Mouse (Mus musculus): ENCODE measurements around the gene Myh14. TPM values are rescaled to one million over a fixed set of nuclear protein-coding genes. Genes with fewer than 3 reads are reported as not detected.

Myh14 gene
- polyA plus RNA-seq, 1 experiment from 2014 or later, result 2.1 TPM

- 50% methylated on average over 8 of the region's 8 CpGs for WGBS
- Histone ChIP-seq H3K27ac (replicated peaks; ENCODE audit: low read depth, low read length) (no peak overlapping the region), H3K9me3 (replicated peaks; ENCODE audit: control insufficient read depth, low read length) (no peaks in the 10 kb centered on the region), H3K4me3 (ENCODE audit: low read depth, low read length) (no peak overlapping the region), H3K4me1 (ENCODE audit: control insufficient read depth, insufficient read depth, low read length) (no peaks in the 10 kb centered on the region), H3K4me2 (ENCODE audit: low read depth, low read length) (no peak overlapping the region), H3K9ac (replicated peaks; ENCODE audit: low read length) (no peak overlapping the region), H3K36me3 (replicated peaks; ENCODE audit: control insufficient read depth, insufficient read depth, low read depth, low read length) (no peaks in the 10 kb centered on the region), H3K27me3 (ENCODE audit: control insufficient read depth, insufficient read depth, low read length) (no peaks in the 10 kb centered on the region)
- no peak for ATAC-seq (replicated peaks; ENCODE audit: insufficient number of reproducible peaks, low FRiP score, low TSS enrichment, low read depth)
- DNase-seq (ENCODE audit: low spot score), result peak; percentile 23
These were observed 16.9 kb downstream of the Myh14 start for GRCm38 (mm10) chr7:44653773-44654172.

DNA sequence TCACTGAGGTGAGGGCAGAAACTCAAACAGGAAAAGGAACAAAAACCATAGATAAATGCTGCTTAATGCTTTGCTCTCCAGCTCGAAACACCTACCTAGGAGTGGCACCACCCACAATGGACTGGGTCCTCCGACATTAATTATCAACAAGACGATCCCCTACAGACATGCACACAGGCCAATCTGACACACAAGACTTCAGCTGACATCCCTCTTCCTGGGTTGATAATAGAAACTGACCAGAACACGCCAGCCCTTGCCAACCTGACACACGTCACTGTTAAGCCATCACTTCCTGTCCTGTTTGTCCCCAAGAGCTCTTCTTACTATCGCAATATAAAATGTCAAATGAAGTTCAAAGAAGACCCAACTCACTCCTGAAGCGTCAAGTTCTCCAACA lies 19.2 kb downstream of the Myh14 start:
- ATAC-seq (replicated peaks; ENCODE audit: insufficient number of reproducible peaks, low FRiP score, low TSS enrichment, low read depth), result no peak
- no peaks in the 10 kb centered on the region for H3K27me3 ChIP-seq (ENCODE audit: control insufficient read depth, insufficient read depth, low read length)
- no peaks in the 10 kb centered on the region for H3K9me3 ChIP-seq (replicated peaks; ENCODE audit: control insufficient read depth, low read length)
- H3K4me1 ChIP-seq (ENCODE audit: control insufficient read depth, insufficient read depth, low read length), result no peaks in the 10 kb centered on the region
- no peak overlapping the region for H3K4me3 ChIP-seq (ENCODE audit: low read depth, low read length)
- no peak overlapping the region for H3K4me2 ChIP-seq (ENCODE audit: low read depth, low read length)
- no peak overlapping the region for H3K9ac ChIP-seq (replicated peaks; ENCODE audit: low read length)
- DNase-seq (ENCODE audit: low spot score), result no peak
- H3K27ac ChIP-seq (replicated peaks; ENCODE audit: low read depth, low read length), result no peak overlapping the region
- no peaks in the 10 kb centered on the region for H3K36me3 ChIP-seq (replicated peaks; ENCODE audit: control insufficient read depth, insufficient read depth, low read depth, low read length)
- WGBS, result 73% methylated on average over 7 of the region's 7 CpGs

DNA sequence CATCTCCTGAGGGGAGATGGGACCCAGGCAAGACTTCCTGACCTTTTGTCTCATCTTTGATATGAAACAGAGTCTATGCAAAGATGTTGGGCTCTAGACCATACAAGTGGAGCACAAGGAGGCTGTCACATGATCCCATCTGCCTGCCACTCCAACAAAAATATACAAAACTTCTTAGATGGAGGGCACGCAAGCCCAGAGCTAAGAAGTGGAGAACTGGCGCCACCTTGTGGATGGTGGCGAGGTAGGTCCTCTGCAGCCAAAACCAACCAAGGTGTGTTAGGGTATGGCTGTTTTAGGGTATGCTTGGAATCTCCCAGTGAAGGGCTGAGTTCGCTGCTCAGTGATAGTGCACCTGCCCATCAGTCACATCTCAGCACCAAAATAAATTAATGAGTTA lies 20.7 kb downstream of the Myh14 start:
- no peak overlapping the region for H3K4me2 ChIP-seq (ENCODE audit: low read depth, low read length)
- no peaks in the 10 kb centered on the region for H3K4me1 ChIP-seq (ENCODE audit: control insufficient read depth, insufficient read depth, low read length)
- WGBS, result 19% methylated on average over 4 of the region's 4 CpGs
- ATAC-seq (replicated peaks; ENCODE audit: insufficient number of reproducible peaks, low FRiP score, low TSS enrichment, low read depth), result no peak
- DNase-seq (ENCODE audit: low spot score), result peak; percentile 80
- H3K27ac ChIP-seq (replicated peaks; ENCODE audit: low read depth, low read length), result no peak overlapping the region
- no peak overlapping the region for H3K9ac ChIP-seq (replicated peaks; ENCODE audit: low read length)
- H3K36me3 ChIP-seq (replicated peaks; ENCODE audit: control insufficient read depth, insufficient read depth, low read depth, low read length), result no peaks in the 10 kb centered on the region
- H3K9me3 ChIP-seq (replicated peaks; ENCODE audit: control insufficient read depth, low read length), result no peaks in the 10 kb centered on the region
- no peak overlapping the region for H3K4me3 ChIP-seq (ENCODE audit: low read depth, low read length)
- peaks cover 9% of the 10 kb centered on the region; the same call in 1 of the 2 replicates for H3K27me3 ChIP-seq (ENCODE audit: control insufficient read depth, insufficient read depth, low read length)

- Histone ChIP-seq H3K27ac (replicated peaks; ENCODE audit: low read depth, low read length) (no peak overlapping the region), H3K4me1 (ENCODE audit: control insufficient read depth, insufficient read depth, low read length) (no peaks in the 10 kb centered on the region), H3K9me3 (replicated peaks; ENCODE audit: control insufficient read depth, low read length) (no peaks in the 10 kb centered on the region), H3K27me3 (ENCODE audit: control insufficient read depth, insufficient read depth, low read length) (peaks cover 12% of the 10 kb centered on the region; the same call in 1 of the 2 replicates), H3K9ac (replicated peaks; ENCODE audit: low read length) (no peak overlapping the region), H3K36me3 (replicated peaks; ENCODE audit: control insufficient read depth, insufficient read depth, low read depth, low read length) (no peaks in the 10 kb centered on the region), H3K4me3 (ENCODE audit: low read depth, low read length) (no peak overlapping the region), H3K4me2 (ENCODE audit: low read depth, low read length) (no peak overlapping the region)
- DNase-seq (ENCODE audit: low spot score), result no peak
- no peak for ATAC-seq (replicated peaks; ENCODE audit: insufficient number of reproducible peaks, low FRiP score, low TSS enrichment, low read depth)
- 79% methylated on average over 8 of the region's 8 CpGs for WGBS
These were observed 21.5 kb downstream of the Myh14 start for GRCm38 (mm10) chr7:44649094-44649610.

- WGBS, result 73% methylated on average over 10 of the region's 10 CpGs
These were observed 22.9 kb downstream of the Myh14 start for GRCm38 (mm10) chr7:44647729-44648128.

DNA sequence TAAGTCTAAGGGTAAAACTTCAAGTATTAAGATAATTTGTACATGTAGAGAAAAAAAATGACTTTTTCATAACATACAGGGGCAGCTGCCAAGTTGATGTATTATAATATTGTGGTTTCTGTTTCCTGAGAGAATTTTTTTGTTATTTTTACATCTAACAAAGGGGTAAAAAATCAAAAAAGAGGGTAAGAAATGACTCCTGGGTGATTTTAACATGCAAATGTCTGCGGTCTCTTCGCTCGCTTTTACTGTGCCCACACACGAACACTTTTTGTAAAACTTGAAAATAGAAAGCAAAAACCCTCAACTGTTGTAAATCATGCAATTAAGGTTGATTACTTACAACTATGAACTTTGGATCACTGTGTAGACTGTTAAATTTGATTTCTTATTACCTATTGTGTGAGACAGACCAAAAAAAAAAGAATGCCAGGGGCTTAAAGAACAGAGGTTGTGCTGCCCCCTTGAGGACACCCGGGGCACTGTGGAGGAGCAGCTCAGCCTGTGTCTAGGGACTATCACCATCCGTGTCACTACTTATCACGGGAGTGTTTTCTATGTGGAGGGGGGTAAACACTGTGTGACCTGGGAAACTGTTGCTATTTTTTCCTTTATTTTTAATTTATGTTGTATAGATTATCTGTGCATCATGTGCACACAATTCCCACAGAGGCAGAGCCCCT lies 23.5 kb downstream of the Myh14 start:
- H3K4me1 ChIP-seq (ENCODE audit: control insufficient read depth, insufficient read depth, low read length), result no peaks in the 10 kb centered on the region
- H3K4me2 ChIP-seq (ENCODE audit: low read depth, low read length), result no peak overlapping the region
- H3K9ac ChIP-seq (replicated peaks; ENCODE audit: low read length), result no peak overlapping the region
- 51% methylated on average over 7 of the region's 7 CpGs for WGBS
- H3K36me3 ChIP-seq (replicated peaks; ENCODE audit: control insufficient read depth, insufficient read depth, low read depth, low read length), result no peaks in the 10 kb centered on the region
- no peak overlapping the region for H3K4me3 ChIP-seq (ENCODE audit: low read depth, low read length)
- no peak overlapping the region for H3K27ac ChIP-seq (replicated peaks; ENCODE audit: low read depth, low read length)
- H3K27me3 ChIP-seq (ENCODE audit: control insufficient read depth, insufficient read depth, low read length), result peaks cover 15% of the 10 kb centered on the region; the same call in 1 of the 2 replicates
- ATAC-seq (replicated peaks; ENCODE audit: insufficient number of reproducible peaks, low FRiP score, low TSS enrichment, low read depth) (no peak), DNase-seq (ENCODE audit: low spot score) (peak; percentile 77)
- H3K9me3 ChIP-seq (replicated peaks; ENCODE audit: control insufficient read depth, low read length), result no peaks in the 10 kb centered on the region

More at GRCm38 (mm10) chr7:44647729-44648128, 22.9 kb downstream of the Myh14 start:
- Histone ChIP-seq H3K27me3 (ENCODE audit: control insufficient read depth, insufficient read depth, low read length) (peaks cover 15% of the 10 kb centered on the region; the same call in 1 of the 2 replicates), H3K9ac (replicated peaks; ENCODE audit: low read length) (no peak overlapping the region), H3K4me1 (ENCODE audit: control insufficient read depth, insufficient read depth, low read length) (no peaks in the 10 kb centered on the region), H3K4me3 (ENCODE audit: low read depth, low read length) (no peak overlapping the region), H3K4me2 (ENCODE audit: low read depth, low read length) (no peak overlapping the region), H3K9me3 (replicated peaks; ENCODE audit: control insufficient read depth, low read length) (no peaks in the 10 kb centered on the region), H3K27ac (replicated peaks; ENCODE audit: low read depth, low read length) (no peak overlapping the region), H3K36me3 (replicated peaks; ENCODE audit: control insufficient read depth, insufficient read depth, low read depth, low read length) (no peaks in the 10 kb centered on the region)
- ATAC-seq (replicated peaks; ENCODE audit: insufficient number of reproducible peaks, low FRiP score, low TSS enrichment, low read depth) (no peak), DNase-seq (ENCODE audit: low spot score) (no peak)

DNA sequence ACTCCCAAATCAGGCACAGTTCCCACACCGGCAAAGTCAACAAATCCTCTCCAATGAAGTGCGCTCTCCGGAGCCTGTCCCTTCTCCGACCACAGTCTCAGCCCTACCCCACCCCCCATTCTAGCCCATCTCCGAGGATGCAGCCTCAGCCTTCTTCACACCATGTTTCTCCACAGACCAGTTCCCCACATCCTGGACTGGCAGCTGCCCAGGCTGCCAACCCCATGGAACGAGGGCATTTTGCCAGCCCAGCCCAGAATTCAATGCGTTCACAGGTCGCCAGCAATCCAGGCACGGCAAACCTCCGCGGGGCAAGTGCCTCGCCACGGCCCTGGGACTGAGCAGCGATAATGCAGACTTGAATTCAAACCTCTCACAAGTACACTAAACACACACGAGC lies 24.7 kb downstream of the Myh14 start:
- H3K4me1 ChIP-seq (ENCODE audit: control insufficient read depth, insufficient read depth, low read length), result no peaks in the 10 kb centered on the region
- H3K27ac ChIP-seq (replicated peaks; ENCODE audit: low read depth, low read length), result no peak overlapping the region
- H3K9me3 ChIP-seq (replicated peaks; ENCODE audit: control insufficient read depth, low read length), result no peaks in the 10 kb centered on the region
- H3K36me3 ChIP-seq (replicated peaks; ENCODE audit: control insufficient read depth, insufficient read depth, low read depth, low read length), result no peaks in the 10 kb centered on the region
- DNase-seq (ENCODE audit: low spot score) (no peak), ATAC-seq (replicated peaks; ENCODE audit: insufficient number of reproducible peaks, low FRiP score, low TSS enrichment, low read depth) (no peak)
- WGBS, result 21% methylated on average over 15 of the region's 15 CpGs
- H3K9ac ChIP-seq (replicated peaks; ENCODE audit: low read length), result no peak overlapping the region
- no peak overlapping the region for H3K4me2 ChIP-seq (ENCODE audit: low read depth, low read length)
- no peak overlapping the region for H3K4me3 ChIP-seq (ENCODE audit: low read depth, low read length)
- peaks cover 22% of the 10 kb centered on the region for H3K27me3 ChIP-seq (ENCODE audit: control insufficient read depth, insufficient read depth, low read length)

DNA sequence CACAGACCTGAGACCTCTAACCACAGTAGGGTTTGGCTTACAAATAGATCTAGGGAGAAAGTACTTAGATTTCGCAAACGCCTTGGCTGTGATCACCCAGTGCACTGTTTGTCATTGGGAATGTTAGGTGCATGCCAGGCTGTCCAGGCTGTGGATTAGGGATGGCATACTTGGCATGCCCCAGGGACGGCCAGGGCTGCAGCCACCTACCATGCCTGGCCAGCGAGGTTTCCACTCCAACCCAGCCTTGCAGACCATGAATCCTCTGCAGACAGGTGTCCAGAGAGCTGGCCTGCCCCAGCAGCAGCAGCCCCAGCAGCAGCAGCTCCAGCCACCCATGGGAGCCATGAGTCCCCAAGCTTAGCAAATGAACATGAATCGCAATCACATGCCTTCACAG lies 25.4 kb downstream of the Myh14 start:
- Histone ChIP-seq H3K4me1 (ENCODE audit: control insufficient read depth, insufficient read depth, low read length) (no peaks in the 10 kb centered on the region), H3K9me3 (replicated peaks; ENCODE audit: control insufficient read depth, low read length) (no peaks in the 10 kb centered on the region), H3K4me3 (ENCODE audit: low read depth, low read length) (no peak overlapping the region), H3K36me3 (replicated peaks; ENCODE audit: control insufficient read depth, insufficient read depth, low read depth, low read length) (no peaks in the 10 kb centered on the region), H3K4me2 (ENCODE audit: low read depth, low read length) (no peak overlapping the region), H3K9ac (replicated peaks; ENCODE audit: low read length) (no peak overlapping the region), H3K27ac (replicated peaks; ENCODE audit: low read depth, low read length) (no peak overlapping the region), H3K27me3 (ENCODE audit: control insufficient read depth, insufficient read depth, low read length) (peaks cover 27% of the 10 kb centered on the region)
- ATAC-seq (replicated peaks; ENCODE audit: insufficient number of reproducible peaks, low FRiP score, low TSS enrichment, low read depth) (no peak), DNase-seq (ENCODE audit: low spot score) (no peak)
- 72% methylated on average over 5 of the region's 5 CpGs for WGBS

Measured in embryonic facial prominence, embryonic 11.5 days (tissue).